9 mouse cellular contexts compared by ENCODE assay signal in genomic region chr4:141291571-141292375, GRCm38 (mm10). TPM values are rescaled to one million over a fixed set of nuclear protein-coding genes. Genes with fewer than 3 reads are reported as not detected.
A peak's percentile ranks its signal among the peaks of the same experiment; 100 is the strongest.
DNase-seq lines count a peak whose midpoint lies in the region; ATAC-seq and TF ChIP-seq lines count a peak whose summit lies in the region.
"Had no signal": no experiment of that assay in that cellular context is flagged by ENCODE, and none has a peak within 500 bp of the region (broad histone marks: within the 10 kb centered on the region; RNA-seq: fewer than 3 reads in every experiment).

No protein-coding gene starts in this region.

- 2% methylated on average over 39 of the region's 47 CpGs for WGBS in hindbrain, embryonic 13.5 days
- 1% methylated on average over 47 of the region's 47 CpGs for WGBS in midbrain, embryonic 13.5 days

- no peak for ATAC-seq in hindbrain, embryonic 13.5 days (ENCODE audit: low FRiP score)
- ATAC-seq in midbrain, embryonic 13.5 days = no peak

- H3K27me3 ChIP-seq in ES-Bruce4 (ENCODE audit: control insufficient read depth, insufficient read depth, low read length, poor library complexity, severe bottlenecking) = no peaks in the 10 kb centered on the region
- H3K27me3 ChIP-seq in hindbrain, embryonic 13.5 days = peaks cover 91% of the 10 kb centered on the region
- H3K27me3 ChIP-seq in midbrain, embryonic 13.5 days = peaks cover 84% of the 10 kb centered on the region

- peak overlapping the region; percentile 85 for H3K27ac ChIP-seq in ES-Bruce4 (ENCODE audit: insufficient read depth, low read length)
- H3K27ac ChIP-seq in hindbrain, embryonic 13.5 days = no peak overlapping the region
- H3K27ac ChIP-seq in midbrain, embryonic 13.5 days = no peak overlapping the region
- H3K27ac ChIP-seq: macrophage had no signal

- no peak for TF ChIP-seq CTCF in ES-Bruce4 (IDR thresholded peaks at IDR 0.05; ENCODE audit: low read depth, low read length)

- no peaks in the 10 kb centered on the region for H3K36me3 ChIP-seq in ES-Bruce4 (ENCODE audit: control insufficient read depth, insufficient read depth, low read length, poor library complexity, severe bottlenecking)
- no peaks in the 10 kb centered on the region for H3K36me3 ChIP-seq in hindbrain, embryonic 13.5 days
- H3K36me3 ChIP-seq in midbrain, embryonic 13.5 days = no peaks in the 10 kb centered on the region

- peak overlapping the region; percentile 77 for H3K4me2 ChIP-seq in hindbrain, embryonic 13.5 days
- peak overlapping the region; percentile 75 for H3K4me2 ChIP-seq in midbrain, embryonic 13.5 days (replicated peaks)

- peak overlapping the region; percentile 61 for H3K9ac ChIP-seq in ES-Bruce4 (ENCODE audit: low read depth, poor library complexity, severe bottlenecking)
- peak overlapping the region; percentile 56 for H3K9ac ChIP-seq in hindbrain, embryonic 13.5 days
- H3K9ac ChIP-seq in midbrain, embryonic 13.5 days (replicated peaks) = peak overlapping the region; percentile 55

- DNase-seq in R1 (ENCODE audit: low read depth, low spot score) = peak; percentile 99
- no peak for DNase-seq in c-Kit-positive CD71-positive TER-119-positive erythroid progenitor cells, embryonic 14.5 days (ENCODE audit: low spot score)
- DNase-seq in gastrocnemius, postnatal 25 days = no peak
- no peak for DNase-seq in spleen, postnatal 4 days (ENCODE audit: low spot score in 2 of 2)
- DNase-seq: cerebellum, adult 8-10 months had no signal

- peak; percentile 93 for TF ChIP-seq EP300 in ES-Bruce4 (IDR thresholded peaks at IDR 0.05; ENCODE audit: insufficient read depth, low read depth, low read length)

- peaks cover 40% of the 10 kb centered on the region for H3K4me1 ChIP-seq in ES-Bruce4 (ENCODE audit: control insufficient read depth, insufficient read depth, low read length)
- peaks cover 36% of the 10 kb centered on the region for H3K4me1 ChIP-seq in hindbrain, embryonic 13.5 days (replicated peaks)
- H3K4me1 ChIP-seq in midbrain, embryonic 13.5 days (replicated peaks) = peaks cover 44% of the 10 kb centered on the region

- H3K4me3 ChIP-seq in ES-Bruce4 (ENCODE audit: low read depth, low read length) = peak overlapping the region; percentile 23
- H3K4me3 ChIP-seq in hindbrain, embryonic 13.5 days = peak overlapping the region; percentile 40
- H3K4me3 ChIP-seq in midbrain, embryonic 13.5 days (replicated peaks) = peak overlapping the region; percentile 34

- no peak for TF ChIP-seq POLR2A in ES-Bruce4 (IDR thresholded peaks at IDR 0.05; ENCODE audit: insufficient read depth, low read length)

- no peaks in the 10 kb centered on the region for H3K9me3 ChIP-seq in ES-Bruce4 (replicated peaks; ENCODE audit: control insufficient read depth, insufficient read depth, low read length, poor library complexity, severe bottlenecking)
- no peaks in the 10 kb centered on the region for H3K9me3 ChIP-seq in hindbrain, embryonic 13.5 days
- H3K9me3 ChIP-seq in midbrain, embryonic 13.5 days = no peaks in the 10 kb centered on the region

RNA-seq across cellular contexts. Expression of gene Epha2, which starts 9.3 kb away (rescaled TPM):
- polyA plus RNA-seq in ES-Bruce4 (2011; ENCODE audit: insufficient read depth, insufficient read length, low read depth, missing spikeins) = 44.7 and 51.3 TPM in 2 replicates
- polyA plus RNA-seq in hindbrain, embryonic 13.5 days (2015; fragmentation: Nextera tagmentation; extraction: Ambion mirVana) = 1.5 and 1.8 TPM in 2 replicates
- polyA plus RNA-seq in midbrain, embryonic 13.5 days (2015; fragmentation: Nextera tagmentation; extraction: Ambion mirVana) = 3.5 and 4.7 TPM in 2 replicates
- total RNA-seq in gastrocnemius, postnatal 25 days (2021) = 1 to 10 TPM; 1.3 to 2.0 TPM

RNA-seq across cellular contexts. Expression of gene Arhgef19, which starts 52.5 kb away (rescaled TPM):
- polyA plus RNA-seq in ES-Bruce4 (2011; ENCODE audit: insufficient read depth, insufficient read length, low read depth, missing spikeins) = 7.5 and 8.3 TPM in 2 replicates
- polyA plus RNA-seq in hindbrain, embryonic 13.5 days (2015; fragmentation: Nextera tagmentation; extraction: Ambion mirVana) = 1.4 TPM in 2 replicates
- polyA plus RNA-seq in midbrain, embryonic 13.5 days (2015; fragmentation: Nextera tagmentation; extraction: Ambion mirVana) = 0.93 and 0.98 TPM in 2 replicates
- total RNA-seq in gastrocnemius, postnatal 25 days (2021) = under 1 TPM; 0.74 to 0.83 TPM
- polyA plus RNA-seq: macrophage had no signal
